Mouse (Mus musculus): ENCODE results near the gene Atg9a. TPM values are rescaled to one million over a fixed set of nuclear protein-coding genes. Genes with fewer than 3 reads are reported as not detected.
A peak's percentile ranks its signal among the peaks of the same experiment; 100 is the strongest.

Gene Atg9a
- polyA plus RNA-seq, 1 experiment from 2014 or later, result 62.1 TPM

DNA sequence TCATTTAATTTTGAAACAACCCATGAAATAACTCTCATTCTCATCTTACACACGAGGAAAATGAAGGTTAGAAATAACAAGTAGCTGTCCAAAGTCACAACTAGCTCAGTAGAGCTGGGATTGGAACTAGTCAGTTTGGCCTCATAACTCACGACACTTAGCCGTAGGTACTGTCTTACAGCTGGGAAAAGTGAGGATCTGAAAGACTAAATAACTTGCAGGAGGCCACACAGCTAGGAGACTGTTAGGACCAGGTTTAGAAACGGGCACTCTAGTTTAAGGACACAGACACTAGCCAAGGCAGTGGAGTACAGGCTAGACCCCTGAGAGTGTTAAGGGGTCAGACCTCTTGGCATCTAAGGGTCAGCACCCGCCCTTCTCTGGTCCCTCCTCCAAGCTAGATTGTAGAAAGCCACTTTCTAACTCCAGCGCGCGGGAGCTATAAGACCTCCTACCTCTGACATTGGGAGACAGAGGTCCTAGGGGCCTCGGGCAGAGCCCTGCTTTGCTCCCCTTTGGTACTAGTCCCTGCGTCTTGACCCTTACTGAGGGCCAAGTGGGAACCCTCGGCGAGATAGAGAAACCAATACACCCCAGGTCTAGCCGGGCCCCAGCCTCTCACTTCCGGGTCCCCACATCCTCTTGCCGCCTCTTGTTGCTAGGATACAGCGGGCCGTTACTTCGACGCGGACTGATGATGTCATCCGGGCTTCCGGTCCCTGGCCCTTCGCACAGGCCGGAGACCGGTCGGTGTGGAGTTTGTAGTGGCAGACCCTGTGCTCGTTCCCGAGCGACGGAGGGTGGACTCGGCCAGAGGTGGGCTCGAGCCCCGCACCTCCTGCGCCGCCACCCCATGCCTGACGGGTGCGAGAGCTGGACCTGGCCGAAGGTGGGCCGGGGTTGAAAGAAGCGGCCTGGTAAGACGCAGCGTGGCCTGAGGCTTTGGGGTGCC lies 18.4 kb upstream of the Atg9a start, which contains the start of the genes Glb1l and Stk16:
TSS of gene Glb1l (minus strand) at position 678 of the 952 bp plus-strand sequence.
TSS of gene Stk16 (plus strand) at position 703 of the 952 bp plus-strand sequence.
- no peaks in the 10 kb centered on the region for H3K9me3 ChIP-seq (ENCODE audit: control insufficient read depth, low read length)
- H3K36me3 ChIP-seq (ENCODE audit: control insufficient read depth, insufficient read depth, low read length), result peaks cover 21% of the 10 kb centered on the region
- no peak within 1 kb of the TSS; the same call in 1 of the 2 replicates for H3K27ac ChIP-seq (ENCODE audit: low read depth, low read length)
- peak within 1 kb of the TSS; percentile 59 for H3K4me3 ChIP-seq (ENCODE audit: low read length)
- peak within 1 kb of the TSS; percentile 80 for H3K9ac ChIP-seq (ENCODE audit: low read depth, low read length)
- peaks cover 31% of the 10 kb centered on the region for H3K4me1 ChIP-seq (ENCODE audit: control insufficient read depth, insufficient read depth, low read depth, low read length)
- ATAC-seq, result peak; percentile 94
- 6% methylated on average over 42 of the region's 42 CpGs for WGBS
- peak within 1 kb of the TSS; percentile 93 for H3K4me2 ChIP-seq (ENCODE audit: low read length)
- H3K27me3 ChIP-seq (replicated peaks; ENCODE audit: control insufficient read depth, insufficient read depth, low read length), result no peaks in the 10 kb centered on the region

DNA sequence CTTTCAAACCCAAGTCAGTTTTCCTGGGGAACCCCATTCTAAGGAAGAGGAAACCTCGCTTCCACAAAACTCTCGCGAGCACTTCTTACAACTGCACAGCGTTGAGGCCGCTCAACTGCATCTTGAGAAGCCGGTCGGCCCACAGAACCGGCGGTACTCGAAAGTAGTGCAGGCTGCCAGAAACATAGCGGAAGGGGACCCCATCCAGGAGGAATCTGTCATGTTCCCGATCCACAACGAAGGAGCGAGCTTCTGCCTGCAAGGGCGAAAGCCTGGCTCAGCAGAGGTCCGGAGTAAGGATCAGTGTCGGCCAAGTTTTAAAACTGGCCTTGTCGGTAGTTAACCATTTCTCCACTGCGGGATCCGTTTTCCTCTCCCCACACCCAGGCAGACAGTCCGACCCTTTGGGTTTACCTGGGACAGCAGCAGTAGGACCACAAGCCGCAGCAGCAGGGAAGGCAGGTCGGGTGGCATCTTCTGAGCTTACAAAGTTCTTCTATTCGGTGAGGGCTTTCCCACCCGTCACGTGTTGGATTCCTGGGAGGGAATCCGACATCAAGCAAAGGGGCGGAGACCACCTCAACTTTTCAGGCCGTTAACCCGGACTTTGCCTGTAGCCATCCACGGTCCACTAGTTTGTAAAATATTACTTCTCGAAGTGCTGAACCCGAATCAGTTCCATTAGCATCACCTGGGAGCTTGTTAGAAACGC lies 17.1 kb upstream of the Atg9a start:
- H3K4me1 ChIP-seq (ENCODE audit: control insufficient read depth, insufficient read depth, low read depth, low read length), result peaks cover 31% of the 10 kb centered on the region
- no peaks in the 10 kb centered on the region for H3K9me3 ChIP-seq (ENCODE audit: control insufficient read depth, low read length)
- 9% methylated on average over 34 of the region's 34 CpGs for WGBS
- no peak for ATAC-seq
- H3K4me2 ChIP-seq (ENCODE audit: low read length), result peak overlapping the region; percentile 54
- no peaks in the 10 kb centered on the region for H3K27me3 ChIP-seq (replicated peaks; ENCODE audit: control insufficient read depth, insufficient read depth, low read length)
- H3K9ac ChIP-seq (ENCODE audit: low read depth, low read length), result peak overlapping the region; percentile 20
- H3K36me3 ChIP-seq (ENCODE audit: control insufficient read depth, insufficient read depth, low read length), result peaks cover 13% of the 10 kb centered on the region
- H3K4me3 ChIP-seq (ENCODE audit: low read length), result peak overlapping the region; percentile 32
- H3K27ac ChIP-seq (ENCODE audit: low read depth, low read length), result no peak overlapping the region

DNA sequence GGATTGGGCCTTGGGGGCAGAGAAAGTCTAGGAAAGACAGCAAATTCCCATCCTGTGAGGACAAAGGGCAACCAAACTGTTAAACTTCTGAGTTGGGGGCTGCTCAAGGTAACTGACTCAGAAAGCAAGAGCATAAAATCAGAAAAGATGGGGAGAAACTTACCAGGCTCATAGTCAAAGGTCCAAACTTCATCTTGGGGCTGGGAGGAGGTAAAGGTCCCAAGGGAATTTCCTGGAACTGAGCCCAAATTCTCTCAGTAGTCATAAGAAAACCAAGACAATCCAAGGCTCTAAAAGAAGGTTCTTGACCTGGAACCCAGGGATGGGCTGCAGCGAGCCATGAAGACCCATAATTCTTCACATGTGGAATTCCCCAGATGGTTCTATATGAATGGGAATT lies 9.2 kb upstream of the Atg9a start:
- no peak for ATAC-seq
- Histone ChIP-seq H3K36me3 (ENCODE audit: control insufficient read depth, insufficient read depth, low read length) (peaks cover 11% of the 10 kb centered on the region), H3K27ac (ENCODE audit: low read depth, low read length) (no peak overlapping the region), H3K4me2 (ENCODE audit: low read length) (no peak overlapping the region), H3K27me3 (replicated peaks; ENCODE audit: control insufficient read depth, insufficient read depth, low read length) (no peaks in the 10 kb centered on the region), H3K9ac (ENCODE audit: low read depth, low read length) (no peak overlapping the region), H3K4me3 (ENCODE audit: low read length) (no peak overlapping the region), H3K4me1 (ENCODE audit: control insufficient read depth, insufficient read depth, low read depth, low read length) (no peaks in the 10 kb centered on the region), H3K9me3 (ENCODE audit: control insufficient read depth, low read length) (no peaks in the 10 kb centered on the region)
- WGBS, result 100% methylated on average over 1 of the region's 1 CpGs

DNA sequence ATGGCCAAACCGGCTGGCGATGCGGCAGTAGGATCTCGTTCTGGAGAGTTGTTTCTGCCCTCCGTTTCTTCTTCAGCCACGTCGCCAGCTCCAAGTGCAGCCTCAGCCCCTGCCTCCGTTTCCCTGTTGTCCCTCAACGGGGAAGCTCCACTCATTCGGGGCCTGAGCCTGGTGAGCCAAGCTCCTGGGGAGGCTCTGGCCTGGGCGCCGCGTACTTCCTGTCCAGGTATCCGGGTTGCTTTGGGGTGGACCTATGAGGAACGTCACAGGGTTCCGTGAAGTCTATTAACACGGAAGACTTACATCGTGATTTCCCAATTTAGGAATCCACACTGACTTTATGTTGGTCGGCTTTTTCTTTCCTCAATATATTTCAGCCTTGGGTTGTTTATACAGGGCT lies 456 bp upstream of the Atg9a start:
- peak overlapping the region; percentile 91 for H3K27ac ChIP-seq (ENCODE audit: low read depth, low read length)
- H3K36me3 ChIP-seq (ENCODE audit: control insufficient read depth, insufficient read depth, low read length), result peaks cover 14% of the 10 kb centered on the region
- WGBS, result under 1% methylated on average over 19 of the region's 19 CpGs

DNA sequence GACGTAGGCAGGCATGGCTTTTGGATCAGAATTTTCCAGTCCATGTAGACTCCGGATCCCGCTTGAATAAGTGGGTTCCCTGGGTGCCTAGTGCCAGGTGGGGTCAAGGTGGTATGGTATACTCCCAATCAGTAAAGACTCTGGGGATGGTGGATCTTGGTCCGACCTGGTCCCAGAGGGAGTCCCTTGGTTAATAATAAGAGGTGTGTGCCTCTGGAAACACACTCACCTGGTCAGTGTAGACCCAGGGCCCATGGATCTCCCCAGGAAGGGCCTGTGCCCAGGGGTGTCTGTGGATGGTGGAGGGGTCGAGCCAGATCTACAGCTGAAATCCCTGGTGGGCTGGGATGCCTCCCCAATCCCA lies 756 bp downstream of the Atg9a start:
- Histone ChIP-seq H3K4me2 (ENCODE audit: low read length) (peak overlapping the region; percentile 80), H3K27ac (ENCODE audit: low read depth, low read length) (peak overlapping the region; percentile 98), H3K4me1 (ENCODE audit: control insufficient read depth, insufficient read depth, low read depth, low read length) (peaks cover 19% of the 10 kb centered on the region), H3K36me3 (ENCODE audit: control insufficient read depth, insufficient read depth, low read length) (peaks cover 22% of the 10 kb centered on the region), H3K9me3 (ENCODE audit: control insufficient read depth, low read length) (no peaks in the 10 kb centered on the region), H3K4me3 (ENCODE audit: low read length) (peak overlapping the region; percentile 85), H3K27me3 (replicated peaks; ENCODE audit: control insufficient read depth, insufficient read depth, low read length) (no peaks in the 10 kb centered on the region), H3K9ac (ENCODE audit: low read depth, low read length) (peak overlapping the region; percentile 96)
- ATAC-seq, result no peak
- 39% methylated on average over 5 of the region's 5 CpGs for WGBS

More for the DNA sequence above, 456 bp upstream of the Atg9a start:
- Histone ChIP-seq H3K4me1 (ENCODE audit: control insufficient read depth, insufficient read depth, low read depth, low read length) (peaks cover 19% of the 10 kb centered on the region), H3K27me3 (replicated peaks; ENCODE audit: control insufficient read depth, insufficient read depth, low read length) (no peaks in the 10 kb centered on the region), H3K9ac (ENCODE audit: low read depth, low read length) (peak overlapping the region; percentile 93), H3K4me3 (ENCODE audit: low read length) (peak overlapping the region; percentile 85), H3K9me3 (ENCODE audit: control insufficient read depth, low read length) (no peaks in the 10 kb centered on the region), H3K4me2 (ENCODE audit: low read length) (peak overlapping the region; percentile 98)
- ATAC-seq, result no peak

DNA sequence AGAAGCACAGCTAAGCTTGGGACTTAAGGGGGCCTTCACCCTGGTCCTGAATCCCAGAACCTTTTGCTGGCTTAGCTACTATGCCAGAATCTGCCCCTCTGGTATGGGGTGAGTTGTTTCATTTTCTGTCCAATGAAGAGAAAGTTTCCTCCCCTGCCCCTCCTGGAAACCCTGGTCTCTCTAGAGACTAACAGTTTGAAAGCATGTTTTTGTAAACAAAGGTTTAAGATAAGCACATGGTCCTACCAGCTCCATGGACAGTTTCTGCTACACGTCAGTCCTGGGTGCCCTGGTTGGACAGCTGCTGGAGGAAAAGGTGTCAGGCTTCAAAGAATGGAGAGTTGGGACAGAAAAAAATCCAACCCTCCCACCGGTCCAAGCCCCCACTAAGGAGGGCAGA lies 1.4 kb downstream of the Atg9a start:
- H3K27me3 ChIP-seq (replicated peaks; ENCODE audit: control insufficient read depth, insufficient read depth, low read length), result no peaks in the 10 kb centered on the region
- H3K4me2 ChIP-seq (ENCODE audit: low read length), result peak overlapping the region; percentile 80
- no peak overlapping the region for H3K4me3 ChIP-seq (ENCODE audit: low read length)
- no peak overlapping the region for H3K27ac ChIP-seq (ENCODE audit: low read depth, low read length)
- H3K36me3 ChIP-seq (ENCODE audit: control insufficient read depth, insufficient read depth, low read length), result peaks cover 23% of the 10 kb centered on the region
- peaks cover 19% of the 10 kb centered on the region for H3K4me1 ChIP-seq (ENCODE audit: control insufficient read depth, insufficient read depth, low read depth, low read length)
- 74% methylated on average over 2 of the region's 2 CpGs for WGBS
- no peak overlapping the region; the same call in 1 of the 2 replicates for H3K9ac ChIP-seq (ENCODE audit: low read depth, low read length)
- ATAC-seq, result no peak
- H3K9me3 ChIP-seq (ENCODE audit: control insufficient read depth, low read length), result no peaks in the 10 kb centered on the region

DNA sequence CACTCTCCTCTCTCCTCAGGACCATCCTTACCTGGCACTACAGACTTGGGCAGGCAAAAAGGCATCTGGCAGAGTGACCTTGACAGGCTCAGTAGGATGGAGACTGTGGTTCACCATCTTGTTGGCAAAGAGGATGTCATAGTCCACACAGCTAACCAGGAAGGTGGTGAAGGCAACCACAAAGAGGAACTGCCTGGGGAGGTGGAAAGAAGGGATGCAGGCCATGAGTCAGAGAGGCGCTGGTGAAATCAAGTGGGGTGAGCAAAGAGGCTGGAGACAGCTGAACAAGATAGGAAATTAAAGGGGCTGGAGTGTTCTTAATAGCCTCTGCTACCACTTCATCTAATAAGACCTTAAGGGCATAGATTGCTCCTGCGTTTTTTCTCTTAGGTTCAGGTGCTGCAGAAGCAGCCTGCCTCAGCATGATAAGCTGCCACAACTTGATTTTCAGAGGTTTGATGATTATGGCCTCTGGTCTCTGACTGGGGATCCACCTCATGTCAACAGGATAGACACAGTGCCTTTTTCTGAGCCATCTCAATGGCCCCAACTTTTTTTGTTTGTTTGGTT lies 4.0 kb downstream of the Atg9a start:
- Histone ChIP-seq H3K27me3 (replicated peaks; ENCODE audit: control insufficient read depth, insufficient read depth, low read length) (no peaks in the 10 kb centered on the region), H3K36me3 (ENCODE audit: control insufficient read depth, insufficient read depth, low read length) (peaks cover 33% of the 10 kb centered on the region), H3K9ac (ENCODE audit: low read depth, low read length) (no peak overlapping the region), H3K9me3 (ENCODE audit: control insufficient read depth, low read length) (no peaks in the 10 kb centered on the region), H3K4me2 (ENCODE audit: low read length) (no peak overlapping the region), H3K4me3 (ENCODE audit: low read length) (no peak overlapping the region), H3K4me1 (ENCODE audit: control insufficient read depth, insufficient read depth, low read depth, low read length) (peaks cover 15% of the 10 kb centered on the region), H3K27ac (ENCODE audit: low read depth, low read length) (no peak overlapping the region)
- 89% methylated on average over 2 of the region's 2 CpGs for WGBS
- ATAC-seq, result no peak

DNA sequence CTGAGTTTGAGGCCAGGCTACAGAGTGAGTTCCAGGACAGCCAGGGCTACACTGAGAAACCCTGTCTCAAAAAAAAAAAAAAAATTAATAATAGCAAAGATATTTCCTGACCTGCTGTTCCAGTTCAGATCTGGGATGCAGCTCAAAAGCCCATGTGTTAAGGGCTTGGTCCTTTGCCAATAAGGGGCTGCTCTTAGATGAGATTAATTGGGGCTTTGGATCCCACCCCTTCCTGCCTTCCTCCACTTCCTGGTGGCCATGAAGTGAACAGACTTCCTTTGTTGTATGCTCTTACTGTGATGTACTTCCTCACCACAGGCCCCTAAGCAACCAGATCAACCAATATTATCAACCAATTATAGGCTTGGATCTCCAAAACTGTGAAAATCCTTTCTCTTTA lies 4.9 kb downstream of the Atg9a start:
- Histone ChIP-seq H3K4me1 (ENCODE audit: control insufficient read depth, insufficient read depth, low read depth, low read length) (peaks cover 12% of the 10 kb centered on the region), H3K27me3 (replicated peaks; ENCODE audit: control insufficient read depth, insufficient read depth, low read length) (no peaks in the 10 kb centered on the region), H3K4me2 (ENCODE audit: low read length) (no peak overlapping the region), H3K27ac (ENCODE audit: low read depth, low read length) (no peak overlapping the region), H3K9ac (ENCODE audit: low read depth, low read length) (no peak overlapping the region), H3K36me3 (ENCODE audit: control insufficient read depth, insufficient read depth, low read length) (peaks cover 40% of the 10 kb centered on the region), H3K4me3 (ENCODE audit: low read length) (no peak overlapping the region), H3K9me3 (ENCODE audit: control insufficient read depth, low read length) (no peaks in the 10 kb centered on the region)
- no peak for ATAC-seq

DNA sequence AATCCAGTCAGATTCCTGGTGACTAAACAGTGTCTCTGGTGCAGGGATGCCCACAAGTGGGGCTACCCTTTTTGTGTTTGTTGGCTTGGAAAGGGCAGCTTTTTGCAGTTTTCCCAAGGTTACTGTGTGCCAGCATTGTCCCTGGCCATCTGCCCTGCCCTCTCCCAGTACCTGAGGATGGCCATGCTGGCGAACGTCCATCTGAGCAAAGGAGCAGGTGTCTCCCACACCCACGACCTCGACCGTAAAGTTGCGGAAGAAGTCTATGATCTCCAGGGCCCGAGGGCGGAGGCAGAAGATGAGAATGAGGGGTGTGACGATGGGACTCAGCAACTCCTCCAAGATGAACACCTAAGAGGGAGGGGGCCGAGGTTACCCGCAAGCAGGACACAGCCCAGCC lies 6.5 kb downstream of the Atg9a start:
- no peak for ATAC-seq
- WGBS, result 89% methylated on average over 11 of the region's 11 CpGs
- Histone ChIP-seq H3K27ac (ENCODE audit: low read depth, low read length) (no peak overlapping the region), H3K9ac (ENCODE audit: low read depth, low read length) (no peak overlapping the region), H3K4me1 (ENCODE audit: control insufficient read depth, insufficient read depth, low read depth, low read length) (peaks cover 8% of the 10 kb centered on the region), H3K4me3 (ENCODE audit: low read length) (no peak overlapping the region), H3K4me2 (ENCODE audit: low read length) (no peak overlapping the region), H3K9me3 (ENCODE audit: control insufficient read depth, low read length) (no peaks in the 10 kb centered on the region), H3K27me3 (replicated peaks; ENCODE audit: control insufficient read depth, insufficient read depth, low read length) (no peaks in the 10 kb centered on the region), H3K36me3 (ENCODE audit: control insufficient read depth, insufficient read depth, low read length) (peaks cover 48% of the 10 kb centered on the region)

Measured in hindbrain, embryonic 16.5 days (tissue).